Mouse (Mus musculus): ENCODE data around the gene Nfkb1.

Nfkb1 gene

GRCm38 (mm10) chr3:135699523-135700264 is 8.3 kb upstream of the Nfkb1 start:
- no peak for DNase-seq

- no peak for DNase-seq
These were observed 7.2 kb upstream of the Nfkb1 start for GRCm38 (mm10) chr3:135698466-135698975.

GRCm38 (mm10) chr3:135696262-135696661 is 4.9 kb upstream of the Nfkb1 start:
- no peak for DNase-seq

GRCm38 (mm10) chr3:135692999-135693398 is 1.7 kb upstream of the Nfkb1 start:
- no peak for DNase-seq

- DNase-seq = peak; percentile 57
These were observed 668 bp downstream of the Nfkb1 start for GRCm38 (mm10) chr3:135690568-135691190.

- DNase-seq = no peak
These were observed 1.4 kb downstream of the Nfkb1 start for GRCm38 (mm10) chr3:135689773-135690567.

GRCm38 (mm10) chr3:135688970-135689772 is 2.2 kb downstream of the Nfkb1 start:
- DNase-seq = no peak

- no peak for DNase-seq
These were observed 3.4 kb downstream of the Nfkb1 start for GRCm38 (mm10) chr3:135687965-135688364.

GRCm38 (mm10) chr3:135686419-135686818 is 4.9 kb downstream of the Nfkb1 start:
- DNase-seq = no peak

- DNase-seq = no peak
These were observed 8.1 kb downstream of the Nfkb1 start for GRCm38 (mm10) chr3:135683275-135683674.

GRCm38 (mm10) chr3:135682240-135682639 is 9.1 kb downstream of the Nfkb1 start:
- DNase-seq = no peak

GRCm38 (mm10) chr3:135681272-135681783 is 10.0 kb downstream of the Nfkb1 start:
- no peak for DNase-seq

- DNase-seq = no peak
These were observed 11.0 kb downstream of the Nfkb1 start for GRCm38 (mm10) chr3:135680213-135680843.

GRCm38 (mm10) chr3:135677064-135677463 is 14.3 kb downstream of the Nfkb1 start:
- no peak for DNase-seq

- DNase-seq = no peak
These were observed 15.0 kb downstream of the Nfkb1 start for GRCm38 (mm10) chr3:135676364-135676763.

- no peak for DNase-seq
These were observed 15.9 kb downstream of the Nfkb1 start for GRCm38 (mm10) chr3:135675480-135675879.

GRCm38 (mm10) chr3:135674716-135675392 is 16.5 kb downstream of the Nfkb1 start:
- no peak for DNase-seq

- no peak for DNase-seq
These were observed 17.7 kb downstream of the Nfkb1 start for GRCm38 (mm10) chr3:135673695-135674094.

GRCm38 (mm10) chr3:135673041-135673440 is 18.3 kb downstream of the Nfkb1 start:
- no peak for DNase-seq

- DNase-seq = no peak
These were observed 19.2 kb downstream of the Nfkb1 start for GRCm38 (mm10) chr3:135672135-135672534.

GRCm38 (mm10) chr3:135670869-135671268 is 20.5 kb downstream of the Nfkb1 start:
- DNase-seq = no peak

Data from cerebellum, adult 9-10 months (tissue).